ENCODE assay signal across 8 mouse cellular contexts in genomic region chr7:110108967-110109610, GRCm38 (mm10). TPM values are rescaled to one million over a fixed set of nuclear protein-coding genes. Genes with fewer than 3 reads are reported as not detected.
DNase-seq lines count a peak whose midpoint lies in the region; ATAC-seq and TF ChIP-seq lines count a peak whose summit lies in the region.

No protein-coding gene starts in this region.

- H3K36me3 ChIP-seq in C2C12 (ENCODE audit: control insufficient read depth, insufficient read depth): no peaks in the 10 kb centered on the region
- H3K36me3 ChIP-seq in embryonic facial prominence, embryonic 12.5 days: no peaks in the 10 kb centered on the region
- no peaks in the 10 kb centered on the region for H3K36me3 ChIP-seq in heart, embryonic 12.5 days

- H3ac ChIP-seq in C2C12 (ENCODE audit: control insufficient read depth, insufficient read length, low read depth): no peak overlapping the region

- peak; percentile 94 for DNase-seq in NIH3T3 (ENCODE audit: low read depth)
- peak; percentile 70 for DNase-seq in kidney, postnatal 14 days
- DNase-seq in lung, postnatal 25 days (ENCODE audit: low spot score): peak; percentile 59
- peak; percentile 39 to 50 for DNase-seq in right cerebral cortex, postnatal 10 days (ENCODE audit: low spot score in 2 of 2)
- DNase-seq in cerebellum, adult 11 months: no peak

- peaks cover 15% of the 10 kb centered on the region for H3K4me1 ChIP-seq in embryonic facial prominence, embryonic 12.5 days
- H3K4me1 ChIP-seq in heart, embryonic 12.5 days (replicated peaks): peaks cover 30% of the 10 kb centered on the region

- no peak overlapping the region for H3K4me3 ChIP-seq in C2C12 (ENCODE audit: insufficient read depth, poor library complexity, severe bottlenecking)
- no peak overlapping the region for H3K4me3 ChIP-seq in embryonic facial prominence, embryonic 12.5 days
- H3K4me3 ChIP-seq in heart, embryonic 12.5 days: peak overlapping the region; percentile 13

- WGBS in embryonic facial prominence, embryonic 12.5 days: 9% methylated on average over 11 of the region's 11 CpGs
- 7% methylated on average over 11 of the region's 11 CpGs for WGBS in heart, embryonic 12.5 days

- H3K4me2 ChIP-seq in embryonic facial prominence, embryonic 12.5 days (replicated peaks): peak overlapping the region; percentile 36
- peak overlapping the region; percentile 61 for H3K4me2 ChIP-seq in heart, embryonic 12.5 days

- 0 out of 2 replicates have a peak overlapping the region, but pooled peaks have one; percentile 5 for H3K9ac ChIP-seq in embryonic facial prominence, embryonic 12.5 days
- H3K9ac ChIP-seq in heart, embryonic 12.5 days: peak overlapping the region; percentile 37; the same call in 1 of the 2 replicates

- H3K79me2 ChIP-seq in C2C12 (ENCODE audit: control insufficient read depth, insufficient read depth): no peaks in the 10 kb centered on the region

- H3K27me3 ChIP-seq in C2C12 (ENCODE audit: control insufficient read depth, insufficient read depth, insufficient read length): no peaks in the 10 kb centered on the region
- H3K27me3 ChIP-seq in embryonic facial prominence, embryonic 12.5 days: no peaks in the 10 kb centered on the region
- no peaks in the 10 kb centered on the region for H3K27me3 ChIP-seq in heart, embryonic 12.5 days (replicated peaks)

- no peak for TF ChIP-seq CTCF in C2C12 (IDR thresholded peaks at IDR 0.05; ENCODE audit: control insufficient read depth, insufficient read depth, insufficient read length)

- H3K27ac ChIP-seq in embryonic facial prominence, embryonic 12.5 days: peak overlapping the region; percentile 30; the same call in 1 of the 2 replicates
- peak overlapping the region; percentile 74 for H3K27ac ChIP-seq in heart, embryonic 12.5 days (ENCODE audit: poor library complexity, severe bottlenecking)

- no peak for ATAC-seq in embryonic facial prominence, embryonic 12.5 days (ENCODE audit: insufficient number of reproducible peaks, insufficient read depth, low FRiP score, low TSS enrichment)
- ATAC-seq in heart, embryonic 12.5 days (ENCODE audit: insufficient number of reproducible peaks, low FRiP score): peak; percentile 67

- H3K79me3 ChIP-seq in C2C12 (ENCODE audit: low read depth): no peaks in the 10 kb centered on the region

- H3K9me3 ChIP-seq in embryonic facial prominence, embryonic 12.5 days: no peaks in the 10 kb centered on the region
- H3K9me3 ChIP-seq in heart, embryonic 12.5 days (replicated peaks): no peaks in the 10 kb centered on the region

TF ChIP-seq in C2C12, 6 proteins besides CTCF, POLR2A, EP300 and RAD21:
- TF ChIP-seq MYOG (IDR thresholded peaks at IDR 0.05; ENCODE audit: control insufficient read depth, extremely low read depth, insufficient read length): no peak
- peak; percentile 81 for TF ChIP-seq MYOD1 (IDR thresholded peaks at IDR 0.05; ENCODE audit: control insufficient read depth, insufficient read length, low read depth)
- TF ChIP-seq MAX (IDR thresholded peaks at IDR 0.05): peak; percentile 30
- no peak for TF ChIP-seq USF1 (IDR thresholded peaks at IDR 0.05; ENCODE audit: low read depth)
- TF ChIP-seq FOSL1 (IDR thresholded peaks at IDR 0.05; ENCODE audit: insufficient read depth, low read length, poor library complexity, severe bottlenecking): peak; percentile 30
- TF ChIP-seq CEBPB (IDR thresholded peaks at IDR 0.05; ENCODE audit: low read depth): no peak

RNA-seq across cellular contexts. Expression of gene Wee1, which starts 12.8 kb away (rescaled TPM):
- 15.8 TPM for polyA plus RNA-seq in C2C12 (2012; fragmentation: generic; extraction: Trizol)
- 41.9 and 42.4 TPM in 2 replicates for polyA plus RNA-seq in embryonic facial prominence, embryonic 12.5 days (2016; fragmentation: Nextera tagmentation; extraction: Ambion mirVana)
- polyA plus RNA-seq in heart, embryonic 12.5 days (2016; fragmentation: Nextera tagmentation; extraction: Ambion mirVana): 38.1 and 38.6 TPM in 2 replicates

RNA-seq across cellular contexts. Expression of gene Zfp143, which starts 48.1 kb away (rescaled TPM):
- 7.5 TPM for polyA plus RNA-seq in C2C12 (2012; fragmentation: generic; extraction: Trizol)
- 19.3 and 21.8 TPM in 2 replicates for polyA plus RNA-seq in embryonic facial prominence, embryonic 12.5 days (2016; fragmentation: Nextera tagmentation; extraction: Ambion mirVana)
- 16.0 and 17.1 TPM in 2 replicates for polyA plus RNA-seq in heart, embryonic 12.5 days (2016; fragmentation: Nextera tagmentation; extraction: Ambion mirVana)
